Mouse (Mus musculus): ENCODE data around the gene Slc22a1.

- TF ChIP-seq POLR2A (IDR thresholded peaks at IDR 0.05; ENCODE audit: extremely low read depth, insufficient read depth, low read length) (no peak), CTCF (IDR thresholded peaks at IDR 0.05; ENCODE audit: low read depth, low read length) (no peak)
These were observed 48.5 kb upstream of the Slc22a1 start for GRCm38 (mm10) chr17:12723986-12724766.

Data from liver, adult 2 months (tissue).